Mouse (Mus musculus) lung, embryonic 14.5 days (tissue): ENCODE measurements around the gene Ctdsp2. TPM values are rescaled to one million over a fixed set of nuclear protein-coding genes. Genes with fewer than 3 reads are reported as not detected.
A peak's percentile ranks its signal among the peaks of the same experiment; 100 is the strongest.

Experiments
- ATAC-seq: fragments of 200-750 bp; cut with Nextera tagmentation; 2 replicates; pipeline ENCODE4 v1.8.0; 2017; ENCODE audit warnings: mild to moderate bottlenecking, moderate TSS enrichment, moderate library complexity; ENCODE audit not compliant: insufficient read depth
- DNase-seq: peaks from one replicate; pipeline ENCODE4 v3.0.0-alpha.2; 2015
- H3K27ac ChIP-seq: fragments of 300-500 bp; sonication (generic); 2 replicates; pipeline ENCODE4 v1.5.1; 2014; ENCODE audit warnings: low read depth, mild to moderate bottlenecking, moderate library complexity
- H3K27me3 ChIP-seq: fragments of 300-500 bp; sonication (generic); 2 replicates; pipeline ENCODE4 v1.6.1; 2014; ENCODE audit warnings: low read length, control low read depth; ENCODE audit not compliant: insufficient read depth
- H3K36me3 ChIP-seq: fragments of 300-500 bp; sonication (generic); 2 replicates; pipeline ENCODE4 v1.6.1; 2014; ENCODE audit warnings: control low read depth; ENCODE audit not compliant: insufficient read depth
- H3K4me1 ChIP-seq: fragments of 300-500 bp; sonication (generic); 2 replicates; pipeline ENCODE4 v1.6.1; 2014; ENCODE audit warnings: antibody characterized with exemption, control low read depth; ENCODE audit not compliant: insufficient read depth
- H3K4me2 ChIP-seq: fragments of 300-500 bp; sonication (generic); 2 replicates; pipeline ENCODE4 v1.6.1; 2014; ENCODE audit warnings: mild to moderate bottlenecking
- H3K4me3 ChIP-seq: fragments of 300-500 bp; sonication (generic); 2 replicates; pipeline ENCODE4 v1.5.1; 2014; ENCODE audit warnings: low read depth, low read length
- H3K9ac ChIP-seq: fragments of 300-500 bp; sonication (generic); 2 replicates; pipeline ENCODE4 v1.6.1; 2014
- H3K9me3 ChIP-seq: fragments of 300-500 bp; sonication (generic); 2 replicates; pipeline ENCODE4 v1.6.1; 2016; ENCODE audit warnings: low read depth, low read length, control low read depth
- CTCF ChIP-seq: IDR thresholded peaks from 2 replicates; pipeline ENCODE4 v1.5.1; 2016; ENCODE audit warnings: antibody characterized with exemption, low read depth
- WGBS: fragments of 180-500 bp; shearing (Covaris S2); extraction: QIAGEN DNeasy Blood & Tissue Kit; methylation state at CpG from one replicate; pipeline ENCODE4 v1.1.7; 2014; 5-methylcytosine and 5-hydroxymethylcytosine counted together
- polyA plus RNA-seq: library from polyadenylated mRNA; unstranded; fragments of >200 nt; fragmentation: Nextera tagmentation; extraction: Ambion mirVana; gene quantifications from 2 replicates; pipeline ENCODE4 v1.2.1, GENCODE M21; 2014

The Ctdsp2 gene
- polyA plus RNA-seq, 1 experiment from 2014 or later, result 113 TPM

DNA sequence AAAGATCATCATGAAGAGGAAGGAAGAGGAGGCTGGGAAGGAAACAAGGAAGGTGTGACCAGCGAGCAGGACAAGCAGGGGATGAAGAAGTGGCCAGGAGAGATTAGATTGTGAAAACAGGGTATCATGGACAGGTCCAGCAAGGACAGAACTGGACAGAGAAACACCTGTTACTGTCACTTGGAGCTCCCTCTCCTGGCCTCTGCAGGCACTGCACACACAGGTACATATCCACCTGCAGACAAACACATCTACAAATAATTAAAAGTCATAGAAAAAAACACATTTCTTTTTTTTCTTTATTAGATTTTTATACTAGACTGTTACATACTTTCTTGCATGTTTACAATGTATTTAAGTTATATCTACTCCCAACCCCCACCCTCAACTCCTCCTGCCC lies 26.1 kb upstream of the Ctdsp2 start:
- Histone ChIP-seq H3K9ac (no peak overlapping the region), H3K9me3 (no peaks in the 10 kb centered on the region), H3K36me3 (no peaks in the 10 kb centered on the region), H3K27me3 (no peaks in the 10 kb centered on the region), H3K4me3 (no peak overlapping the region), H3K4me2 (no peak overlapping the region), H3K4me1 (peaks cover 14% of the 10 kb centered on the region; the same call in 1 of the 2 replicates), H3K27ac (no peak overlapping the region)
- TF ChIP-seq CTCF, result peak; percentile 35
- 94% methylated on average over 1 of the region's 1 CpGs for WGBS
- ATAC-seq (no peak), DNase-seq (no peak)

DNA sequence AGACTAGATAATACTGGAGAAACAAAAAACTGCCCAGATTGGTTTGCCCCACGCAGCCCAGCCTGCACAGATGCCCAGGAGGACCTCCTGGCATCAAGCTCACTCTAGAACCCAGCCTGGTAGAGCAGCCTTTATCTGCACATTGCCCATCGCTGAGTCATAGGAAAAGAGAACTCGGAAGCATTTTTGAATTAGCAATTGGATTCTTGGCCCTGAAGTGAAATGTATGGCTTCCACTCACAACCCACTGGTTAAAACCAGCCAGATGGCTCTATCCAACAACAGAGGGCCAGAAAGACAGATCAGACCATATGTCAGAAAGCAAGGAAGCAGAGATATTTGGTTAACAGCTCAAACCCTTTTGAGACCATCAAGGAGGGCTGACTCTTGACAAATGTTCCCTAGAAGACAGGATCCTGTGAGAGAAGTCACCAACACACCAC lies 25.5 kb upstream of the Ctdsp2 start:
- Histone ChIP-seq H3K4me2 (no peak overlapping the region), H3K4me1 (peaks cover 18% of the 10 kb centered on the region; the same call in 1 of the 2 replicates), H3K9me3 (no peaks in the 10 kb centered on the region), H3K36me3 (no peaks in the 10 kb centered on the region), H3K4me3 (no peak overlapping the region), H3K27me3 (no peaks in the 10 kb centered on the region), H3K27ac (peak overlapping the region; percentile 18; the same call in 1 of the 2 replicates), H3K9ac (no peak overlapping the region)
- DNase-seq (no peak), ATAC-seq (no peak)
- 92% methylated on average over 3 of the region's 3 CpGs for WGBS
- TF ChIP-seq CTCF, result no peak

DNA sequence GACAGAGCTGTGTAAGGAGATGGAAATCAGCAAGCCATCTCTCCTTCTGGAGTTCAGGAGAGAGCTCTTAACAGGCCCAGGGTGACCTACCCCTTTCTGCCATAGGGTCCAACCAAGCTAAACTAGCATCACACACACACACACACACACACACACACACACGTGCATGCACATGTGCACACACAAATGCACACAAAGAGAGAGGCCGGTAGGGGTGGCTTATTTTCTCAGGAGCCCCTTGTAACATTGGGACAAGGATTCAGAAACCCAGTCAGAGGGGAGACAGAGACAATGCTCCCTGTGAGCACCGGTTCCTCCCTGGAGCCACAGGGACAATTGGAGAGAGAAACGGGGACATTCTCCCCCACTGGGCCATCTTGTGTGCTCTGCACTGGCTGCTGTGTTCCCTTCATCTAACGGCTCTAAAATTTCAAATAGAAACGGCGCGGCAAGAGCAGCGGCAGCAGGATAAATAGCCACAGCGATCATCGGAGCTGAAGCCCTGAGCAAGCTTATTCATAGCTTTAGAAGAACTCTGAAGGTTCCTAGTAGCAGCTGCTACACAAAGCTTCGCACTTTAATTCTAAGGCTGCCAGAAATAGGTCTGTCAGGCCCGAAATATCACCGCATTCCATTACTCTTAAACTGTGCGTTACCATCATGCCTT lies 21.7 kb upstream of the Ctdsp2 start:
- H3K4me1 ChIP-seq, result peaks cover 11% of the 10 kb centered on the region
- H3K27me3 ChIP-seq, result no peaks in the 10 kb centered on the region
- peak overlapping the region; percentile 8; the same call in 1 of the 2 replicates for H3K4me3 ChIP-seq
- ATAC-seq (peak; percentile 12), DNase-seq (peak; percentile 75)
- no peak for TF ChIP-seq CTCF
- peak overlapping the region; percentile 47 for H3K4me2 ChIP-seq
- 13% methylated on average over 15 of the region's 15 CpGs for WGBS
- no peaks in the 10 kb centered on the region for H3K36me3 ChIP-seq
- H3K9me3 ChIP-seq, result no peaks in the 10 kb centered on the region
- H3K27ac ChIP-seq, result peak overlapping the region; percentile 93
- peak overlapping the region; percentile 32 for H3K9ac ChIP-seq

DNA sequence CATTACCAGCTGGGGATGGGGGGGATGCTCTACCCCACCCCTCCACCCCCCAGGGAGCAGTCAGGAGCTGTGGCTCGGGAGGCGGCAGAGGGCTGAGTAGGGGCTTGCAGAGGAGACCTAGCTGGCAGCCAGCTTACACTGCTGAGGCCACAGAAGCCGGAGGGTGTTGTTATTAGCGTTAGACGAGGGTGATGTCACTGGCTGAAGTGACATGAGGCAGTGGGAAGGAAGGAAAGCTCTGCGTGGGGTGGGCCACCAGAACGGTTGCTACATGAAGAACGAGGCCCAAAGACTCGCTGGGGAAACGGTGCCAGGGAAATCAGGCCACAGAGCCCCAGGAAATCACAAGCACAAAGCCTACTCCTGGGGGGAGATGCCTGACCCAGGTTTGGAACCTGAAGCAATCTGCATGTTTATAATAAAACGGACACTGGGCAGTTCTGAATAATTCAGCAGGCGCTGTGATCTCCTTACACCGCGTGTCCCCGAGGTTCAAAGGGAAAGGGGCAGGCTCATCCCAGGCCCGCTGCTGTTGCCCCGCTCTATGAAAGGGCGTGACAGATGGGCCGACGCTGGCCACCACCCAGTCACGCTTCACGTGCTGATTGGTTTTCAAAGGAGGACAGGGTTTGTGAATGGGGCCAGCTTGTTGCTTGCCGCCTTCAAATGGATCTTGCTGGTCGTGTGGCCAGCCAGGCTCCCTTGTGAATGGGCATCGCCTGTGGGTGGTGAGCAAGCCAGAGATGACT lies 21.0 kb upstream of the Ctdsp2 start:
- Histone ChIP-seq H3K9me3 (no peaks in the 10 kb centered on the region), H3K27me3 (no peaks in the 10 kb centered on the region), H3K4me2 (peak overlapping the region; percentile 47), H3K4me1 (peaks cover 17% of the 10 kb centered on the region), H3K9ac (peak overlapping the region; percentile 32), H3K27ac (peak overlapping the region; percentile 93), H3K36me3 (no peaks in the 10 kb centered on the region), H3K4me3 (peak overlapping the region; percentile 8; the same call in 1 of the 2 replicates)
- DNase-seq, result peak; percentile 78
- 5% methylated on average over 25 of the region's 25 CpGs for WGBS
- TF ChIP-seq CTCF, result no peak
- peak; percentile 68 for ATAC-seq

DNA sequence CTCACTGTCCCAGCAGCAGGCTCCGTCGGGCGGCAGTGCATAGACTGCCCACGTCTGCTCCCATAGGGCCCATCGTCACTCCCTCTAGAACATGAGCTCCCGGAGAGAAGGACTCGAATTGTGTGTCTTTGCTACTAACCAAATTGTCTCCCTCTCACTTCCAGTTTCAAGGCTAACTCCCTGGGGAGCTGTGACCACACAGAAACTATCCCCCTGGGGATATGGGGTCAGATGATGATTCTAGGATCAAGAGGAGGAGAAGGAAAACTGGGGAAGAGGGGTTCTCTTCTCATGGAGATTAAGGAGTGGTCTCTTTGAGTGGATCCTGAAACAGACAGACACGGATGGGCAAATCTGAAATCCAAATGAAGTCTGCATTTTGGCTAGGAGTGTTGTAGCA lies 18.0 kb upstream of the Ctdsp2 start:
- H3K27me3 ChIP-seq, result no peaks in the 10 kb centered on the region
- DNase-seq, result no peak
- no peak overlapping the region for H3K27ac ChIP-seq
- H3K9me3 ChIP-seq, result no peaks in the 10 kb centered on the region
- 78% methylated on average over 8 of the region's 8 CpGs for whole genome bisulfite sequencing
- no peak for TF ChIP-seq CTCF
- no peak for ATAC-seq
- H3K9ac ChIP-seq, result no peak overlapping the region
- H3K4me1 ChIP-seq, result peaks cover 22% of the 10 kb centered on the region
- H3K4me2 ChIP-seq, result no peak overlapping the region
- no peak overlapping the region for H3K4me3 ChIP-seq
- H3K36me3 ChIP-seq, result no peaks in the 10 kb centered on the region

DNA sequence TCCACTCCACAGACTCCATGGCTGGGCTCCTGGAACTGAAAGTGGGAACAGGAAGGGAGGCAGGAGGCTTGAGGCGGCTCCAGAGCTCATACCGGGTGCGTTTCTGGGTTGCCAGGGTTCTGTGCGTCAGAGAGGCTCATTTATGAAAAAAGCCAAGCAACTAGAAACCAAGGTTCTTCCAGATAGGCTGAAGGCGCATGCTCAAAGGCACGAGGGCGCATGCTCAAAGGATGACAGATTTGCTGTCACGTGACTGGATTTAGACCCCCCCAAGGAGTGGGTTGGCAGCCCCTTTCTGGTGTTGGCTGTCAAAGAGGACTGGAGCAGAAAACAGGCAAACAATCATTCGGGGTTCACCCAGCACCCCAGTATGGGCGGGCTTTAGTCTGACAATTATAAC lies 16.8 kb upstream of the Ctdsp2 start:
- Histone ChIP-seq H3K27ac (peak overlapping the region; percentile 93), H3K4me2 (peak overlapping the region; percentile 43), H3K9ac (no peak overlapping the region)

More for the DNA sequence above, 16.8 kb upstream of the Ctdsp2 start:
- H3K27me3 ChIP-seq, result no peaks in the 10 kb centered on the region
- no peaks in the 10 kb centered on the region for H3K9me3 ChIP-seq
- ATAC-seq, result peak; percentile 48
- WGBS, result 47% methylated on average over 10 of the region's 10 CpGs
- peaks cover 22% of the 10 kb centered on the region for H3K4me1 ChIP-seq
- H3K36me3 ChIP-seq, result no peaks in the 10 kb centered on the region
- peak; percentile 90 for DNase-seq
- TF ChIP-seq CTCF, result no peak
- H3K4me3 ChIP-seq, result no peak overlapping the region
